Mouse (Mus musculus): ENCODE results near the gene Slc22a13. TPM values are rescaled to one million over a fixed set of nuclear protein-coding genes. Genes with fewer than 3 reads are reported as not detected.

The Slc22a13 gene
- total and polyA plus RNA-seq, 3 experiments: not detected

Other genes starting within 250 kb of the Slc22a13 start
- 1 to 10 TPM; 1.5 to 2.0 TPM for gene Vill, start 156.3 kb downstream of the Slc22a13 start, total RNA-seq (2021)
- 3.4 and 4.2 TPM in 2 replicates for gene Vill, start 156.3 kb downstream of the Slc22a13 start, polyA plus RNA-seq (2012; rRNA removed)
- 10 to 100 TPM in 1 of 2 experiments, 1 to 10 TPM in 1; 4.8 to 20.7 TPM for gene Plcd1, start 115.6 kb downstream of the Slc22a13 start, total RNA-seq (2021)
- 16.6 and 17.5 TPM in 2 replicates for gene Plcd1, start 115.6 kb downstream of the Slc22a13 start, polyA plus RNA-seq (2012; rRNA removed)
- 1 to 10 TPM; 2.0 to 2.2 TPM for gene Dlec1, start 106.6 kb downstream of the Slc22a13 start, total RNA-seq (2021)
- gene Dlec1, start 106.6 kb downstream of the Slc22a13 start, polyA plus RNA-seq (2012; rRNA removed): 1.1 and 1.5 TPM in 2 replicates
- 10 to 100 TPM in 1 of 2 experiments, 1 to 10 TPM in 1; 9.6 to 15.9 TPM for gene Acaa1b, start 52.0 kb downstream of the Slc22a13 start, total RNA-seq (2021)
- 30.9 and 48.8 TPM in 2 replicates for gene Acaa1b, start 52.0 kb downstream of the Slc22a13 start, polyA plus RNA-seq (2012; rRNA removed)
- not detected for gene Gm47289, start 49.9 kb downstream of the Slc22a13 start, total RNA-seq (2021)
- gene Gm47289, start 49.9 kb downstream of the Slc22a13 start, polyA plus RNA-seq (2012; rRNA removed): not detected in 2 replicates
- 10 to 100 TPM; 32.7 to 33.1 TPM for gene Oxsr1, start 113.3 kb upstream of the Slc22a13 start, total RNA-seq (2021)
- gene Oxsr1, start 113.3 kb upstream of the Slc22a13 start, polyA plus RNA-seq (2012; rRNA removed): 7.2 and 8.2 TPM in 2 replicates
- gene Acaa1a, start 130.6 kb upstream of the Slc22a13 start, total RNA-seq (2021): 100 to 1,000 TPM in 1 of 2 experiments, 10 to 100 TPM in 1; 79.6 to 121 TPM
- 607 and 681 TPM in 2 replicates for gene Acaa1a, start 130.6 kb upstream of the Slc22a13 start, polyA plus RNA-seq (2012; rRNA removed)
- gene Myd88, start 132.3 kb upstream of the Slc22a13 start, total RNA-seq (2021): 10 to 100 TPM; 26.9 to 34.5 TPM
- 18.5 and 19.7 TPM in 2 replicates for gene Myd88, start 132.3 kb upstream of the Slc22a13 start, polyA plus RNA-seq (2012; rRNA removed)
- gene Xylb, start 148.3 kb upstream of the Slc22a13 start, total RNA-seq (2021): 1 to 10 TPM; 1.5 to 1.8 TPM
- 1.1 and 1.2 TPM in 2 replicates for gene Xylb, start 148.3 kb upstream of the Slc22a13 start, polyA plus RNA-seq (2012; rRNA removed)
- under 1 TPM in 1 of 2 experiments, not detected in 1; 0.12 TPM for gene Slc22a14, start 156.5 kb upstream of the Slc22a13 start, total RNA-seq (2021)
- not detected in 2 replicates for gene Slc22a14, start 156.5 kb upstream of the Slc22a13 start, polyA plus RNA-seq (2012; rRNA removed)
- 1 to 10 TPM; 4.4 to 7.9 TPM for gene Acvr2b, start 193.0 kb upstream of the Slc22a13 start, total RNA-seq (2021)
- gene Acvr2b, start 193.0 kb upstream of the Slc22a13 start, polyA plus RNA-seq (2012; rRNA removed): 4.7 and 5.9 TPM in 2 replicates
- gene Exog, start 235.8 kb upstream of the Slc22a13 start, total RNA-seq (2021): 1 to 10 TPM; 3.7 to 4.4 TPM
- gene Exog, start 235.8 kb upstream of the Slc22a13 start, polyA plus RNA-seq (2012; rRNA removed): 1.5 and 1.6 TPM in 2 replicates

All from adrenal gland, adult 2 months (tissue).